Mouse (Mus musculus) midbrain, embryonic 16.5 days (tissue): ENCODE data around the gene Inha. TPM values are rescaled to one million over a fixed set of nuclear protein-coding genes. Genes with fewer than 3 reads are reported as not detected.

Experiments
- ATAC-seq: fragments of 200-750 bp; cut with Nextera tagmentation; 2 replicates; pipeline ENCODE4 v1.8.0; 2017; ENCODE audit warnings: moderate TSS enrichment
- H3K27ac ChIP-seq: fragments of 300-500 bp; sonication (generic); 2 replicates; pipeline ENCODE4 v1.5.1; 2014; ENCODE audit warnings: mild to moderate bottlenecking, low read length, mixed read lengths
- H3K27me3 ChIP-seq: fragments of 300-500 bp; sonication (generic); 2 replicates; pipeline ENCODE4 v1.6.1; 2014; ENCODE audit warnings: low read depth, low read length, mixed read lengths; ENCODE audit not compliant: control insufficient read depth, insufficient read depth
- H3K36me3 ChIP-seq: fragments of 300-500 bp; sonication (generic); 2 replicates; pipeline ENCODE4 v1.6.1; 2014; ENCODE audit warnings: mild to moderate bottlenecking, low read length, moderate library complexity, mixed read lengths; ENCODE audit not compliant: control insufficient read depth, insufficient read depth
- H3K4me1 ChIP-seq: fragments of 300-500 bp; sonication (generic); 2 replicates; pipeline ENCODE4 v1.6.1; 2014; ENCODE audit warnings: mild to moderate bottlenecking, low read length, mixed read lengths; ENCODE audit not compliant: control insufficient read depth, insufficient read depth
- H3K4me2 ChIP-seq: fragments of 300-500 bp; sonication (generic); 2 replicates; pipeline ENCODE4 v1.6.1; 2014; ENCODE audit warnings: mild to moderate bottlenecking, low read length, mixed read lengths
- H3K4me3 ChIP-seq: fragments of 300-500 bp; sonication (generic); 2 replicates; pipeline ENCODE4 v1.5.1; 2014; ENCODE audit warnings: low read depth, mild to moderate bottlenecking, low read length, moderate library complexity, mixed read lengths
- H3K9ac ChIP-seq: fragments of 300-500 bp; sonication (generic); 2 replicates; pipeline ENCODE4 v1.6.1; 2014; ENCODE audit warnings: low read depth, low read length, mixed read lengths
- H3K9me3 ChIP-seq: fragments of 300-500 bp; sonication (generic); replicated peaks from 2 replicates; pipeline ENCODE4 v1.6.1; 2014; ENCODE audit warnings: mild to moderate bottlenecking, low read length, mixed read lengths; ENCODE audit not compliant: control insufficient read depth, poor library complexity, severe bottlenecking
- WGBS: fragments of 180-500 bp; shearing (Covaris S2); extraction: QIAGEN DNeasy Blood & Tissue Kit; methylation state at CpG from one replicate; pipeline ENCODE4 v1.1.7; 2014; 5-methylcytosine and 5-hydroxymethylcytosine counted together
- polyA plus RNA-seq: library from polyadenylated mRNA; unstranded; fragments of >200 nt; fragmentation: Nextera tagmentation; extraction: Ambion mirVana; gene quantifications from 2 replicates; pipeline ENCODE4 v1.2.1, GENCODE M21; 2015

The Inha gene
- polyA plus RNA-seq, 1 experiment from 2014 or later = 21.2 TPM

DNA sequence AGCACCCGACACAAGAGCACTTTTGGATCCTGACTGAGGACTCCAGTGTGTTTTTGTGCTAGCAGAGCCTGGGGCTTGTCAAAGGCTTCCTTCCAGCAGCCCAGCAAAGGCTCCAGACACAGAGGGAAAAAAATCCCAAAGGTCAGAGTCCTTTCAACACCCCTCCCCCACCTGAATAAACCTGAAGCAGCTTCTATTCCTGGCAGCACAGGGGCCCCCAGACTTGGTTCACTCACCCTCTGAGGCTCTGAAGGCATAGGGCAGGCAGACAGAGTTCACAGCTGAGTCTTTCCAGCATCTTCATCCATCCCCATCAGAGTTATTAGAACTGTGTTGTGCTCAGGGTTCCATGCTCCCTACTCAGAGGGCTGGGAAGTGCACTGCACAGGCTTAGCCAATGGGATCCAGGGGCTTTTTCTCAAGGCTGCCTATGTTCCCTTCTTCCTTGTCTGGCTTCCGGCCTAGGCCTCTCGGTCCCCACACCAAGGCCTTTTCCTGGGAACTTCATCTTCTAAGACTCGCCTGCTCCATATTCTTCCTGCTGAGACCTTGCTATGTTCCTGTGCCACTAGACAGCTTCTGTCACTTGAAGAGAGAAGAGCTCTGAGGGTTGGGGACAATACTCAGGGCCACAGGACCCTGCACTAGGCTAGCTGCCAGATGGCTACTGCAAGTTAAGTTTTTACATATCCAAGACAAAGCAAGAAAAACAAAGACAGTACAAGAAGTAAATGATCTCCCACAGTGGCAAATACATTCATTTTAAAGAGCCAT, 4.7 kb downstream of the Inha start:
- Histone ChIP-seq H3K4me2 (no peak overlapping the region), H3K27me3 (no peaks in the 10 kb centered on the region), H3K27ac (no peak overlapping the region), H3K9me3 (no peaks in the 10 kb centered on the region), H3K36me3 (no peaks in the 10 kb centered on the region), H3K4me3 (no peak overlapping the region), H3K9ac (no peak overlapping the region), H3K4me1 (peaks cover 9% of the 10 kb centered on the region)
- WGBS = 65% methylated on average over 4 of the region's 4 CpGs
- no peak for ATAC-seq

DNA sequence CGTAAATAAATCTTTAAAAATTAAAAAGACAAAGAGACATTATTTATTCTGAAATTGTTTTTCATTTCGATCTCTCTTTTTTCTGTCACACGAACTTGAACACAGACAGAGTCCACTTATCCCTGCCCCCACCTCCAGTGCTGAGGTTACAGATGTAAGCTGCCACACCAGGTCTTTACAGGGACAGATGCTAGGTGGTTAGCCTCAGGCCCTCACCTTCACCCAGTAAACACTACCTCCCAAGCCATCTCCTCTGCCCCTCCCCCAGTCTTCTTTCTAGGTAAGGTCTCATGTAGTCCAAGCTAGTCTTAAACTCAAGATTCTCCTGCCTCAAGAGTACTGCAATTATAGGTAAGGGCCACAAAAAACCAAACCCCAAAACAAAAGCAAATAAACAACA, 5.7 kb downstream of the Inha start:
- H3K4me1 ChIP-seq = peaks cover 3% of the 10 kb centered on the region; the same call in 1 of the 2 replicates
- H3K9ac ChIP-seq = no peak overlapping the region
- WGBS = 89% methylated on average over 3 of the region's 3 CpGs
- H3K4me2 ChIP-seq = no peak overlapping the region
- no peak overlapping the region for H3K4me3 ChIP-seq
- ATAC-seq = no peak
- no peaks in the 10 kb centered on the region for H3K36me3 ChIP-seq
- no peaks in the 10 kb centered on the region for H3K9me3 ChIP-seq
- H3K27me3 ChIP-seq = no peaks in the 10 kb centered on the region
- no peak overlapping the region for H3K27ac ChIP-seq

DNA sequence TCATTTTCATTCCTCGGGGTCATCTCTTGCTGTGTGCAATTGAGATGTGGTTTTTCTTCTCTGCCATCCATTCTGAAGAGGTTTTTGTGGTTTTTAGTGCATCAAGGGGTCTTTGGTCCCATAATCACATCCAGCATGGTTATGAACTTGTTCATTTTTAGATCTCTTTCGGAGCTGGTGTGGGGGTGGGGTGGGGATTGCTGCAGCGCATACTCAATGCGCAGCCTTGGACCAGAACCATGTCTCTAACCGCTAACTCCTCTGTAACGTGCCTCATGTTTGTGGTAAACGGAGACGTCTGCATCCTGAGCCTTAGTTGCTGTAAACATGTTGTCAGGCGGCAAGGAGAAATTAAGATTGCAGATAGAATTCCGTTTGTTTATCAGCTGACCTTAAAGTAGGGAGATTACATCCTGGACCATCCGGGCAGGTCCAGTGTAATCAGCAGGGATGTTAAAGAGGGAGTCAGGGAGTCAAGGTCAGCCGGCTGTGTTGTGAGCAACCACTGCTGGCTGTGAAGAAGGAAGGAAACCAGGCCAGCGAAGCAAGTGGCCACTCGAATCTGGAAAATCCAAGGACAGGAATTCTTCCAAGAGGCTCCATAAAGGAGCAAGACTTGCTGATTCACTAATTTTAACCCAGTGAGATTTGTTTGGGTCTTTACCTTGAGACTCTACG, 10.0 kb downstream of the Inha start:
- ATAC-seq = no peak
- Histone ChIP-seq H3K27me3 (no peaks in the 10 kb centered on the region), H3K4me2 (no peak overlapping the region), H3K36me3 (no peaks in the 10 kb centered on the region), H3K9ac (no peak overlapping the region), H3K4me1 (no peaks in the 10 kb centered on the region; the same call in 1 of the 2 replicates), H3K27ac (no peak overlapping the region), H3K4me3 (no peak overlapping the region), H3K9me3 (no peaks in the 10 kb centered on the region)
- 85% methylated on average over 15 of the region's 15 CpGs for WGBS

DNA sequence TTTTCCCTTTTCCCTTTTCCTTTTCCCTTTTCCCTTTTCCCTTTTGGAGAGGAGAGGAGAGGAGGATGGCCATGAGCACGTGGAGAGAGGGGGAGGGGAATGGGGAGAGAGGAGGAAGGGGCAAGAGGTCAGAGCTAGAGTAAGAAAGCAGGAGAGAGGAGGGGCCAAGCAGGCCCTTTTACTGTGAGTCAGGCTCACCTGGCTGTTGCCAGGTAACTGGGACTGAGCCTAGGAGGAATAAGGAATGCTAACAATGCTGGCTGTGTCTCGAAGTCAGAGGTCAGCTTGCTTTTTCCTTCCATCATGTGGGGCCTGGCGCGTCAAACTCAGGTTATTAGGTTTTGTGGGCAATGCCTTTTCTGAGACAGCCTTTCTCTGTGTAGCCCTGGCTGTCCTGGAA, 11.1 kb downstream of the Inha start:
- H3K4me3 ChIP-seq = no peak overlapping the region
- no peaks in the 10 kb centered on the region for H3K27me3 ChIP-seq
- H3K9ac ChIP-seq = no peak overlapping the region
- WGBS = 67% methylated on average over 3 of the region's 4 CpGs
- H3K9me3 ChIP-seq = no peaks in the 10 kb centered on the region
- H3K36me3 ChIP-seq = no peaks in the 10 kb centered on the region
- no peak overlapping the region for H3K27ac ChIP-seq
- peaks cover 10% of the 10 kb centered on the region for H3K4me1 ChIP-seq
- ATAC-seq = no peak
- H3K4me2 ChIP-seq = no peak overlapping the region

DNA sequence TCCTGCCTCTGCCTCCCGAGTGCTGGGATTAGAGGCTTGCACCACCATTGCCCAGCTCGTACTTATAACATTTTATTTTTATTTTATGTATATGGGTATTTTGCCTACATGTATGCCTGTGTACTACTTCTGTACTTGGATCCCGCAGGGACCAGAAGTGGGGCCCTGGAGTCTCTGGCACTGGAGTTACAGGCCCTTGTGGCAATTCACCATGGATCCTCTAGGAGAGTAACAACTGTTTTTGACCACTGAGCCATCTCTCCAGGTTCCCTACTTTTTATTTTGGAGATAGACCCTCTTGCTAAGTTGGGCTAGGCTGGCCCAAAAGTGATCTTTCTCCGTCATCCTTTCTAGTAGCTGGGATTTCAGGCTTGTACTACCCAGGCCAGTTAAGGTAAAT, 11.6 kb downstream of the Inha start:
- no peak for ATAC-seq
- WGBS = 93% methylated on average over 4 of the region's 4 CpGs
- H3K36me3 ChIP-seq = no peaks in the 10 kb centered on the region

DNA sequence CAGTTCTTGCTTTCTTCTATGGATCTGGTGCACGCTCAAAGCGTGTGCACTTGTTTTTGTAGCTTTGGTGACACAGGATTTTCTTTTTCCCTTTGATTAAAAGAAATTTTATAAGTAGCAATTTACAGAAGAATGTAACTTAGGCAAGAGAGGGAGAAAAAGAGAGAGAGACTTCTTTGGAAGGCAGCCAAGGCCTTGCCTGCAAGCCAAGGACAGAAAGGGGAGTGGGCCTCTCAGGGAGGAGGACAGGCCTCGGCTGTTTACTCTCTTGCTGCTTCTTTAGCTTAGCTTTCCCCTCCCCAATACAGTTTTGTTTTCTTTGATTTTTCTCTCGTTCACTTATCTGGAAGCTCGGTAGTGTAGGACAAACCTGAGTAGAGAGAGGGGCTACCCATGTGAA, 12.7 kb downstream of the Inha start:
- Histone ChIP-seq H3K4me3 (no peak overlapping the region), H3K36me3 (no peaks in the 10 kb centered on the region), H3K4me1 (peaks cover 11% of the 10 kb centered on the region), H3K9ac (no peak overlapping the region), H3K27ac (no peak overlapping the region), H3K4me2 (no peak overlapping the region), H3K27me3 (no peaks in the 10 kb centered on the region), H3K9me3 (no peaks in the 10 kb centered on the region)
- no peak for ATAC-seq
- WGBS = 79% methylated on average over 5 of the region's 5 CpGs

More for the DNA sequence above, 11.6 kb downstream of the Inha start:
- Histone ChIP-seq H3K27me3 (no peaks in the 10 kb centered on the region), H3K4me2 (no peak overlapping the region), H3K27ac (no peak overlapping the region), H3K4me1 (peaks cover 11% of the 10 kb centered on the region), H3K4me3 (no peak overlapping the region), H3K9me3 (no peaks in the 10 kb centered on the region), H3K9ac (no peak overlapping the region)

DNA sequence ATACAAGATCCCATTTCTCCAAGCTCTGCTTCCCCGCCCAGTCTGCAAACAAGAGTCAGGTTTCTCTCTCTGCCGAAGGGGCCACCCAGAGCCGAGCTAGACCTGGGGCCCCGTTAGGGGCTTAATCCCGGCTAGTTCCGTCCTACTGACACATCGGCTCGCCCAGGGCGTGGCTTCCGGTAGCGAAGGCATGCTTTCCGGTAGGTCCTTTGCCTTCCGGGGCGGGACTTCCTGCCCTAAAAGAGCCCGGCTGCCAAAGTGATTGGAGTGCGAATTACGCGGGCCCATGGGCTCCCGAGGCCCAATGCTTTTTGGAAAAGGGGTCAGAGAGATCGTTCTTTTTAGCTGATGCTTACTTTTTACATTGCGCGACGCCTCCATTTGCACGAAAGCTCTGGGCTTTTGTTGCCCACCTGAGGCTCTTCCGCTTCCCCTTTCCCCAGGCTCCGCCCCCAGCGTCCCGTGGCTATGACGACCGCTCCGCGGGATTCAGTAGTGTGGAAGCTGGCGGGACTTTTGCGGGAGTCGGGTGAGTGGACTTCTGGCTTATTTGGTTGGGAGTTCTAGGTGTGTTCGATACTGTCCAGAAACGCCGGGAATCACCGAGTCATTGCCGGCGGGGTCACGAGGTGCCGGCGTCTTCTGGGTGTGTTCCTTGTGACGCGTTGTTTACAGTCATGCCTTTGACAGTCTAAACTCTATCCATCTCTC, 14.6 kb downstream of the Inha start, which contains the start of gene Stk11ip:
Gene Stk11ip (plus strand): TSS at position 209 of the 711 bp plus-strand sequence.
- H3K27ac ChIP-seq = peak within 1 kb of the TSS; percentile 89
- H3K4me2 ChIP-seq = peak within 1 kb of the TSS; percentile 65
- ATAC-seq = peak; percentile 97
- H3K4me1 ChIP-seq = peaks cover 11% of the 10 kb centered on the region
- 0% methylated on average over 46 of the region's 46 CpGs for WGBS
- peak within 1 kb of the TSS; percentile 67 for H3K9ac ChIP-seq
- peaks cover 7% of the 10 kb centered on the region for H3K36me3 ChIP-seq
- no peaks in the 10 kb centered on the region for H3K9me3 ChIP-seq
- H3K4me3 ChIP-seq = peak within 1 kb of the TSS; percentile 74
- H3K27me3 ChIP-seq = no peaks in the 10 kb centered on the region

DNA sequence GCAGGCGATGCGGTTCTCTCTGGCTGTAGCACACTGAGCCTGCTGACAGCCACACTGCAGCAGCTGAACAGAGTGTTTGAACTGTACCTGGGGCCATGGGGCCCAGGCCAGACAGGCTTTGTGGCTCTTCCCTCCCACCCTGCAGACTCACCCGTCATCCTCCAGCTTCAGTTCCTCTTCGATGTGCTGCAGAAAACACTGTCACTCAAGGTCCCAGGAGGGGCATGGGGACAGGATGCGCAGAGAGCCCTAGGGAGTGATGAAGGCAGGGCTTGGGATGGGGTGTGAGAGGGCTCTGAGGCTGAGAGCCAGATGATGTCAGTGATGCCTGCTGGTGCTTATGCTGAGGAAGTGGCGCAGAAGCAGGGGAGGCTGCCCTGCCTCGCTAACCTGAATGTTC, 17.8 kb downstream of the Inha start:
- Histone ChIP-seq H3K27ac (no peak overlapping the region), H3K4me2 (no peak overlapping the region), H3K4me3 (no peak overlapping the region), H3K4me1 (peaks cover 11% of the 10 kb centered on the region), H3K27me3 (no peaks in the 10 kb centered on the region), H3K9ac (0 out of 2 replicates have a peak overlapping the region, but pooled peaks have one; percentile 12), H3K36me3 (peaks cover 23% of the 10 kb centered on the region), H3K9me3 (no peaks in the 10 kb centered on the region)
- 96% methylated on average over 7 of the region's 7 CpGs for WGBS
- ATAC-seq = no peak

DNA sequence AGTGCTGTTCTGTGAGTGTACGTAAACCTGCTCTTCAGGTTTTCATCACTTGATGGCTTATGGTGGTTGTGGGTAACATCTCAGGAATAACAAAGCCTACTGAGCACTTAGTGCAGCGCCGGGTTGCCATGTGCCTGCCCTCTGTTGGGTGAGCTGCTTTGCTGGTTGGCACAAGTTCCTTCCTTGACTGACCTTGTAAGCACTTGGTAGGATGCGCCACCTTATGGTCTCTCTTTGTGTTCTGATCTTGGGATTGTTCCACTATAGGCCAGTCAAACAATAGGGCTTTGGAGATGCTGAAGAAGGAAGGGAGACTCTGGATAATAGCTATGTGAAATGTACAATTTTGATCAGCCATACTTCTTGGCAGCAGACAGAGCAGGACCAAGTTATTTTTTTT, 23.7 kb downstream of the Inha start:
- Histone ChIP-seq H3K4me2 (no peak overlapping the region), H3K9ac (no peak overlapping the region), H3K4me3 (no peak overlapping the region), H3K36me3 (peaks cover 48% of the 10 kb centered on the region), H3K27ac (no peak overlapping the region), H3K9me3 (no peaks in the 10 kb centered on the region), H3K27me3 (no peaks in the 10 kb centered on the region), H3K4me1 (no peaks in the 10 kb centered on the region)
- ATAC-seq = no peak
- 86% methylated on average over 4 of the region's 4 CpGs for WGBS
